Mouse (Mus musculus) megakaryocyte, embryonic 14.5 days (primary cell): ENCODE data around the gene Rep15.

Experiments used
- FLI1 ChIP-seq: IDR thresholded peaks from 2 replicates; pipeline ENCODE4 v1.6.1; 2012; ENCODE audit warnings: low read length, inconsistent platforms, mixed read lengths
- GATA1 ChIP-seq: IDR thresholded peaks from 3 replicates; pipeline ENCODE4 v1.6.1; 2012; ENCODE audit warnings: mixed read lengths, low read length, inconsistent platforms, borderline replicate concordance

GRCm38 (mm10) chr6:146994236-146994635 is 38.1 kb upstream of the Rep15 start:
- TF ChIP-seq FLI1 (no peak), GATA1 (no peak)
